Mouse (Mus musculus) brain, embryonic 14.5 days (tissue): ENCODE measurements at regions not wholly inside any gene's neighbourhood (a gene's known extent, or its start where the extent isn't known, plus 50 kb on each side); places are given as distances from the start of the nearest gene placed in this dataset.

Source experiments
- CTCF ChIP-seq: fragments of 200-500 bp; IDR thresholded peaks from 2 replicates; pipeline ENCODE4 v1.5.1; 2012; ENCODE audit warnings: inconsistent platforms, mild to moderate bottlenecking, moderate library complexity, borderline replicate concordance; ENCODE audit not compliant: insufficient read depth, insufficient read length; ENCODE audit errors: extremely low read depth
- POLR2A ChIP-seq: fragments of 200-500 bp; IDR thresholded peaks from 2 replicates; pipeline ENCODE4 v1.6.1; 2012; ENCODE audit warnings: mild to moderate bottlenecking, inconsistent platforms, borderline replicate concordance; ENCODE audit not compliant: poor library complexity, insufficient read depth, insufficient read length, severe bottlenecking; ENCODE audit errors: extremely low read depth

DNA sequence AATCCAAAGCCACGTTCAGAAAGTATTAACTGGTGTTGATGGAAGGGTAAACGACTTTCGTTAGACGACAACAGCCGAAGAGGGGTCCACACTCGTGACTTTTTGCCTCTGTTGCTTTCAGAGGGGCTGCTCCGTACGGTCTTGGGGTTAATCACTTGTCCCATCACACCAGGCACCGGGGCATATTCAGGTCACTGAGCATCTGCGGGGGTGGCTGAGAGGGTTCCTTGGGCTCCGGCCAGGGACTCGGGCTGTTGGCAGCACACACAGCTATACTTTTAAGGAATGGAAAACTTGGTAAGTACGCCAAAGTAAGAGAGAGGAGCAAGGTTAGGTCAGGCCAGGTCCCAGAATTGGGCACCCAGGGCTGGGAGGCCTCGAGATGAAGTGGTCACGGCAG lies 50.7 kb upstream of the Cdkn2aip start:
- no peak for TF ChIP-seq CTCF
- TF ChIP-seq POLR2A, result no peak
